Mouse (Mus musculus) E14TG2a.4 (cell line): ENCODE results near the gene Fahd1.

Experiments
- CTCF ChIP-seq: conservative IDR thresholded peaks from 2 replicates; pipeline ENCODE4 v1.5.1; 2014; ENCODE audit warnings: low read length
- NANOG ChIP-seq: IDR thresholded peaks from 2 replicates; pipeline ENCODE4 v1.6.1; 2014; ENCODE audit warnings: borderline replicate concordance, low read length, mixed read lengths
- POU5F1 ChIP-seq: IDR thresholded peaks from 2 replicates; pipeline ENCODE4 v1.6.1; 2014; ENCODE audit warnings: low read length, borderline replicate concordance

DNA sequence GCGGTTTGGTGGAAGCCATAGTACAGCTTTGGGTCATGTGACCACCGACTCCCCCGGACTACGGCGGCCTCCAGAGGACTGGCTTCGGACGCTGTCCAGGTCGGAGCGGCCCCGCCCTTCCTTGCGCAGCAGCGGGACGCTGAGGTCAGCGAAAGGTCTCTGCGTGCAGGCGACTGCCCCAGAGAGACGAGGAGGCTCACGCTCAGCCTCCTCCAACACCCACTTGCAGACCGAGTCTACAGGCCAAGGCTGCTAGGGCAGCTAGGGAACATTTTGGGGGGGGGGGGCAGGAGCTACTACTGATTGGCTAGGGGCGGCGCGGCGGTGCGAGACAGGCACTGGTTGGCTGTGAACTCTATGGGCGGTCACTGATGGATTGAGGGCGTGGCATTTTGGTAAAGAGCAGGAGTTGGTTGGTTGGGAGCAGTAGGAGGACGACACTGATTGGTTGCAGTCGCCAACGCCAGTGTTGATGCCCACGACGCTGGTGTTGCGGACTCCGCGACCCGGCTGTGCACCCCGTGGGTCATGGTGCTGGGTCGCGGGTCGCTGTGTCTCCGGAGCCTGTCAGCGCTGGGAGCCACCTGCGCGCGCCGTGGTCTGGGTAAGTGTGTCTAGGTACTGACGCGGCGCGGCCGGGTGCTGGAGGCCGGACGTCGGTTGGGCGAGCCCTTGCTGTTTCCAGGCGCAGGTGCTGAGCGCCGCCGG lies at the start of gene Fahd1:
- TF ChIP-seq CTCF, result no peak
- no peak for TF ChIP-seq POU5F1
- TF ChIP-seq NANOG, result no peak
